Mouse (Mus musculus) layer of hippocampus, adult 2 months (tissue): ENCODE results near the gene Selenop. TPM values are rescaled to one million over a fixed set of nuclear protein-coding genes. Genes with fewer than 3 reads are reported as not detected.

ENCODE experiments used
- DNase-seq, 2 experiments: peaks; one replicate each; pipeline ENCODE4 v3.0.0; 2022; ENCODE audit warnings: low spot score in 2 of 2
- H3K27ac ChIP-seq: fragments of 200-600 bp; 2 replicates; pipeline ENCODE4 v1.8.1; 2022
- H3K4me3 ChIP-seq: fragments of 200-600 bp; 2 replicates; pipeline ENCODE4 v1.8.1; 2022; ENCODE audit warnings: mild to moderate bottlenecking
- CTCF ChIP-seq: fragments of 200-600 bp; conservative IDR thresholded peaks from 2 replicates; pipeline ENCODE4 v1.8.1; 2022; ENCODE audit warnings: antibody characterized with exemption, mild to moderate bottlenecking, moderate library complexity
- total RNA-seq, 2 experiments: library from RNA; stranded (reverse); gene quantifications; 2 replicates each; pipeline ENCODE4 v1.2.3; 2021

Gene Selenop
- total RNA-seq, 2 experiments from 2014 or later: 292 to 295 TPM

GRCm38 (mm10) chr15:3279242-3279641, 10.9 kb downstream of the Selenop start:
- Histone ChIP-seq H3K27ac (no peak overlapping the region), H3K4me3 (no peak overlapping the region)
- no peak for TF ChIP-seq CTCF
- no peak for DNase-seq

- Histone ChIP-seq H3K27ac (no peak overlapping the region), H3K4me3 (no peak overlapping the region)
- no peak for DNase-seq
- TF ChIP-seq CTCF: no peak
Measured at GRCm38 (mm10) chr15:3281216-3281615, 12.9 kb downstream of the Selenop start.

GRCm38 (mm10) chr15:3281737-3282136, 13.4 kb downstream of the Selenop start:
- no peak for TF ChIP-seq CTCF
- no peak for DNase-seq
- Histone ChIP-seq H3K4me3 (no peak overlapping the region), H3K27ac (no peak overlapping the region)

- H3K27ac ChIP-seq: no peak overlapping the region
- no peak for TF ChIP-seq CTCF
- no peak overlapping the region for H3K4me3 ChIP-seq
- no peak for DNase-seq
Measured at GRCm38 (mm10) chr15:3286032-3286431, 17.7 kb downstream of the Selenop start.

GRCm38 (mm10) chr15:3290435-3290834, 22.1 kb downstream of the Selenop start:
- Histone ChIP-seq H3K27ac (no peak overlapping the region), H3K4me3 (no peak overlapping the region)
- TF ChIP-seq CTCF: no peak
- DNase-seq: no peak

GRCm38 (mm10) chr15:3293477-3293876, 25.1 kb downstream of the Selenop start:
- TF ChIP-seq CTCF: no peak
- DNase-seq: no peak
- H3K4me3 ChIP-seq: no peak overlapping the region
- H3K27ac ChIP-seq: no peak overlapping the region

GRCm38 (mm10) chr15:3295986-3296385, 27.6 kb downstream of the Selenop start:
- TF ChIP-seq CTCF: peak; percentile 76
- no peak for DNase-seq
- H3K4me3 ChIP-seq: no peak overlapping the region
- H3K27ac ChIP-seq: no peak overlapping the region

- no peak overlapping the region for H3K27ac ChIP-seq
- DNase-seq: no peak
- H3K4me3 ChIP-seq: no peak overlapping the region
- TF ChIP-seq CTCF: no peak
Measured at GRCm38 (mm10) chr15:3297615-3298014, 29.3 kb downstream of the Selenop start.

- Histone ChIP-seq H3K4me3 (no peak overlapping the region), H3K27ac (no peak overlapping the region)
- TF ChIP-seq CTCF: no peak
- no peak for DNase-seq
Measured at GRCm38 (mm10) chr15:3300361-3301100, 32.2 kb downstream of the Selenop start.

- TF ChIP-seq CTCF: no peak
- DNase-seq: no peak
- Histone ChIP-seq H3K4me3 (no peak within 1 kb of the TSS), H3K27ac (no peak within 1 kb of the TSS)
Measured at GRCm38 (mm10) chr15:3303426-3303825, 35.1 kb downstream of the Selenop start, which contains the start of gene Ccdc152. Gene Ccdc152 (minus strand): TSS chr15:3303526.

GRCm38 (mm10) chr15:3309856-3310255, 41.5 kb downstream of the Selenop start:
- Histone ChIP-seq H3K4me3 (no peak overlapping the region), H3K27ac (no peak overlapping the region)
- no peak for DNase-seq
- no peak for TF ChIP-seq CTCF

- no peak for TF ChIP-seq CTCF
- peak in 1 of 2 experiments; percentile 21 for DNase-seq
- Histone ChIP-seq H3K27ac (no peak overlapping the region), H3K4me3 (no peak overlapping the region)
Measured at GRCm38 (mm10) chr15:3312937-3313336, 44.6 kb downstream of the Selenop start.

- Histone ChIP-seq H3K27ac (no peak overlapping the region), H3K4me3 (no peak overlapping the region)
- no peak for TF ChIP-seq CTCF
- no peak for DNase-seq
Measured at GRCm38 (mm10) chr15:3316617-3317016, 48.3 kb downstream of the Selenop start.

GRCm38 (mm10) chr15:3319929-3320328, 51.6 kb downstream of the Selenop start:
- Histone ChIP-seq H3K4me3 (no peak overlapping the region), H3K27ac (no peak overlapping the region)
- DNase-seq: no peak
- no peak for TF ChIP-seq CTCF
